Mouse (Mus musculus): ENCODE measurements around the gene Fam92b.

DNA sequence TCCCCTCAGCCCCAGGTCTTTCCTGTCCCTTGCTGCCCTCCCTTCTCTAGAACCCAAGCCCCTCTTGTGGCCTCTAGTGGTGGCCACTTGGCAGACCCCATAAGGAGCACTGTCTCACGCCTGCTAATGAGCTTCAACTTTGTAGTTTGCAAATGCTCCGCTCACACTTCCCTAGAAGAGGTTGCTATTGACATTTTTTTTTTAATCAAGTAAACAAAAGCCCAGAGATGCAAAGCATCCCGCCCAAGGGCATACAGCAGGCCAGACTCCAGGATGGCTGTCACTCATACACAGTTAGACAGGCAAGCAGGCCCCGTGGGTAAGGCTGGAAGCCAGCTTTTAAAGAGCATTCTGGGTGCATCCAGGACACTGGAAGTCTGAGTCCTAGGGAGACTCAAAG lies 661 bp downstream of the Fam92b start:
- no peak for TF ChIP-seq CTCF (IDR thresholded peaks at IDR 0.05; ENCODE audit: extremely low read depth, insufficient read depth, low read length)
- TF ChIP-seq POLR2A (IDR thresholded peaks at IDR 0.05; ENCODE audit: extremely low read depth, insufficient read depth, low read length): no peak
